In genomic region chr11:78497544-78498522, GRCm38 (mm10) we compare ENCODE assay signal across 8 mouse cellular contexts. TPM values are rescaled to one million over a fixed set of nuclear protein-coding genes. Genes with fewer than 3 reads are reported as not detected.
DNase-seq lines count a peak whose midpoint lies in the region; ATAC-seq and TF ChIP-seq lines count a peak whose summit lies in the region.

TSS of gene Sarm1 (minus strand) at chr11:78497754.

- peaks cover 46% of the 10 kb centered on the region for H3K4me1 ChIP-seq in hindbrain, embryonic 10.5 days (replicated peaks)
- 0 out of 2 replicates have a peak, but pooled peaks cover 5% of the 10 kb centered on the region for H3K4me1 ChIP-seq in lung, postnatal 0 days (ENCODE audit: insufficient read depth, low read depth, low read length)

- H3K36me3 ChIP-seq in hindbrain, embryonic 10.5 days = no peaks in the 10 kb centered on the region
- H3K36me3 ChIP-seq in lung, postnatal 0 days (ENCODE audit: insufficient read depth, low read length) = no peaks in the 10 kb centered on the region

- H3K9ac ChIP-seq in lung, postnatal 0 days (replicated peaks; ENCODE audit: low read depth) = no peak within 1 kb of the TSS

- peaks cover 68% of the 10 kb centered on the region for H3K27me3 ChIP-seq in hindbrain, embryonic 10.5 days (ENCODE audit: insufficient read depth, poor library complexity, severe bottlenecking)
- H3K27me3 ChIP-seq in lung, postnatal 0 days (replicated peaks; ENCODE audit: insufficient read depth, low read length) = peaks cover 13% of the 10 kb centered on the region; the same call in 1 of the 2 replicates

- no peak for TF ChIP-seq CTCF in lung, postnatal 0 days (IDR thresholded peaks at IDR 0.05)

- peak within 1 kb of the TSS; percentile 64 for H3K4me3 ChIP-seq in hindbrain, embryonic 10.5 days
- peak within 1 kb of the TSS; percentile 30 for H3K4me3 ChIP-seq in lung, postnatal 0 days (ENCODE audit: low read depth, low read length)

- H3K27ac ChIP-seq in hindbrain, embryonic 10.5 days = peak within 1 kb of the TSS; percentile 76
- H3K27ac ChIP-seq in lung, postnatal 0 days (ENCODE audit: low read length) = no peak within 1 kb of the TSS

- TF ChIP-seq EP300 in lung, postnatal 0 days (IDR thresholded peaks at IDR 0.05) = no peak

- peak; percentile 98 for ATAC-seq in lung, postnatal 0 days

- H3K9me3 ChIP-seq in hindbrain, embryonic 10.5 days = no peaks in the 10 kb centered on the region
- no peaks in the 10 kb centered on the region for H3K9me3 ChIP-seq in lung, postnatal 0 days (ENCODE audit: low read length)

- WGBS in hindbrain, embryonic 10.5 days = 3% methylated on average over 36 of the region's 36 CpGs
- 4% methylated on average over 31 of the region's 36 CpGs for WGBS in lung, postnatal 0 days

- H3K4me2 ChIP-seq in lung, postnatal 0 days (replicated peaks; ENCODE audit: low read depth, low read length) = peak within 1 kb of the TSS; percentile 67

- peak; percentile 85 for DNase-seq in MEL-GATA-1-ER (ENCODE audit: extremely low read depth, low read depth)
- DNase-seq in cerebellum, adult 8-10 months = peak; percentile 98
- peak; percentile 95 for DNase-seq in forelimb bud, embryonic 11.5 days (ENCODE audit: low read depth, low spot score)
- DNase-seq in hindbrain, embryonic 10.5 days (ENCODE audit: low spot score) = peak; percentile 96
- DNase-seq in layer of hippocampus, adult 9-11 months = peak; percentile 95
- peak; percentile 91 for DNase-seq in lung, postnatal 0 days (ENCODE audit: low spot score)
- DNase-seq in ovary, postnatal 14 days (ENCODE audit: low spot score) = peak; percentile 85
- DNase-seq in thymus, postnatal 14 days = peak; percentile 99

RNA-seq across cellular contexts. Expression of gene Sarm1, which starts in this region (rescaled TPM):
- polyA plus RNA-seq in hindbrain, embryonic 10.5 days (2016; fragmentation: Nextera tagmentation; extraction: Ambion mirVana) = 11.2 and 20.8 TPM in 2 replicates
- polyA plus RNA-seq in lung, postnatal 0 days (2015; fragmentation: Nextera tagmentation; extraction: Ambion mirVana) = 0.16 and 0.27 TPM in 2 replicates

Comparison
In these comparisons a context has a peak if more than half of its experiments do, and no peak if none do; other contexts are left out.
1. Peak in DNase-seq, ATAC-seq, H3K4me3 ChIP-seq and H3K4me2 ChIP-seq in lung, postnatal 0 days; RNA of the gene not detected or under 1 TPM.